Mouse (Mus musculus) CH12F3 (cell line): ENCODE results near the gene Sart3.

Experiments used
- in situ Hi-C: fragments of 300-500 bp; cut with MboI; formaldehyde crosslinking; loops from 2 replicates; pipeline ENCODE4 v1.14.3; 2020; ENCODE audit warnings: low sequenced_read_pairs

The Sart3 gene

DNA sequence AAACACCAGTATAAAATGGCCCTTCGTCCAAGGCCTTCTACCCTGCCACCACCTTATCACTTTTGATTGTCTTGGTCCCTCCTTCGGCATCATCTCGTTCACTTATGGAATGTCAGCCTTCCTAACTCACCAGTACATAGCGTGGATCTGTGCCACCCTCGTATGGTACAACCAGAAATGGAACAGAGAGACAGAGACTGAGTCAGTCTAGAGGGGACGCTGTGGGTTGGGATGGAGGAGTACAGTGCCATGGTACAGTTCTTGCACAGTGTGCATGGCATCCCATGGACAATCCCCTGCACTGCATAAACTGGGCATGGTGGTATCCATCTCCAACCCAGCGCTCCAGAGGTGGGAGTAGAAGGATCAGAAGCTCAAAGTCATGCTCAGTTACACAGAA, 43.6 kb downstream of the Sart3 start:
- in situ Hi-C loops, result loop anchor here (5.0 to 10.0 kb wide), 2 partner anchors 254 to 361 kb away; no protein-coding TSS in a partner anchor

DNA sequence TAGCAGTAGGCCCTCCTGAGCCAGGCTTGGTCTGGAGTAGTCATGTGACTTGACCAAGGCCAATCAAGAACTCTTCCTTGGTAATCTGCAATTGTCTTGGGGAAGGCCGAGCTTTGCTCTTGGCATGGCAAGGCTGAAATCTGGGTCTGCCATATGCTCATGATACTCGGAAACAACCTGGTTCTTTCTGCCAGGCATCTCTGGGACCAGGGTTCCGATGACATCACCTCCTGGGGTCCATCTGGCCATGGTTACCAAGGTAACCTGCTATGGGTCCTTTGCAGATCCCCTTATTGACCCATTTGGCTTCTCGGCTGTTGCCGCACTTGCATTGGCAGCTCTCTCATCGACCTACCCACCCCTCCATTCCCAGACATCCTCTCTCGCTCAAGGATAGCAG, 44.3 kb downstream of the Sart3 start:
- in situ Hi-C loops, result loop anchor here (5.0 to 10.0 kb wide), 2 partner anchors 253 to 361 kb away; no protein-coding TSS in a partner anchor

- in situ Hi-C loops, result loop anchor here (5.0 to 10.0 kb wide), 2 partner anchors 252 to 360 kb away; no protein-coding TSS in a partner anchor
Measured at GRCm38 (mm10) chr5:113727238-113727637, 45.1 kb downstream of the Sart3 start.

- in situ Hi-C loops, result loop anchor here (5.0 to 10.0 kb wide), 2 partner anchors 252 to 359 kb away; no protein-coding TSS in a partner anchor
Measured at GRCm38 (mm10) chr5:113726618-113727017, 45.7 kb downstream of the Sart3 start.

DNA sequence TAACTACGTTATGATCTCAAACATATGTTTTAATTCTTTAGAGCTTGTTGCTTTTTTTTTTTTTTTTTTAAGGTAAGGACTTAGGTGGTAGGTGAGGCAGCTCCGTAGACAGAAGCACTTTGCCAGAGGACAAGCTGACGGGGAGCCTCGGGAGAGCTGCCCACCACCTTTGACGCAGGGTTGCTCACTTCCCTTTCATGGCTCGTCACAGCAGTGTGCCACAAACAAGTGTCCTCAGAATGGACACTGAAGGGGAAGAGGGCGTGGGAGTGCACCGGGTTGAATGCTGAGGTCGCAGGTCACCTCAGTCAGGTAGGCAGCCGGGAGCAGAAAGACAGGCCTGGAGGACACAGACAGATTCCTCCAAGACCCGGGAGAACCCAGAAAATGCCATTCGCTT, 46.9 kb downstream of the Sart3 start:
- in situ Hi-C loops, result loop anchor here (5.0 to 10.0 kb wide), 2 partner anchors 251 to 358 kb away; no protein-coding TSS in a partner anchor

DNA sequence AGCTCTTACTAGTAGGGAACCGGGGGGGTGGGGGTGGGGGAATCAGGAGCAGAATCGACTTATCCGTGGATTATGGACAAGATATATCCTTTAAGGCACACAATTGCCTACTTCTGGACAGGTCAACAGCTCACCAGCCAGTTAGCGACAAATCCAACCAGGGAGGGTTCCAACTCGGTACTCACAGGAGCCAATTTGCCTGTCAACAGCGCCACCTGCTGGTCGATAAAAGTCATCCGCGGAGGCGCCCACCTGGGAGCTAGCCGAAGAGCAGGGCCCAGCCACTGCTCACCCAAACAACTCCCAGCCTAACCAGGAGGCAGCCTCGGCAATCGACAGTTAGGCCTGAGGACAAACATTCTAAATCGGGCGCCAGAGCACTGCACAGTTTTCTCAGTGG, 47.9 kb downstream of the Sart3 start, which contains the start of gene 1700069L16Rik:
1700069L16Rik (minus strand) TSS at position 327 of the 400 bp plus-strand sequence.
- in situ Hi-C loops, result loop anchor here (10.0 kb wide), 1 partner anchor 250 kb away; no protein-coding TSS in a partner anchor

DNA sequence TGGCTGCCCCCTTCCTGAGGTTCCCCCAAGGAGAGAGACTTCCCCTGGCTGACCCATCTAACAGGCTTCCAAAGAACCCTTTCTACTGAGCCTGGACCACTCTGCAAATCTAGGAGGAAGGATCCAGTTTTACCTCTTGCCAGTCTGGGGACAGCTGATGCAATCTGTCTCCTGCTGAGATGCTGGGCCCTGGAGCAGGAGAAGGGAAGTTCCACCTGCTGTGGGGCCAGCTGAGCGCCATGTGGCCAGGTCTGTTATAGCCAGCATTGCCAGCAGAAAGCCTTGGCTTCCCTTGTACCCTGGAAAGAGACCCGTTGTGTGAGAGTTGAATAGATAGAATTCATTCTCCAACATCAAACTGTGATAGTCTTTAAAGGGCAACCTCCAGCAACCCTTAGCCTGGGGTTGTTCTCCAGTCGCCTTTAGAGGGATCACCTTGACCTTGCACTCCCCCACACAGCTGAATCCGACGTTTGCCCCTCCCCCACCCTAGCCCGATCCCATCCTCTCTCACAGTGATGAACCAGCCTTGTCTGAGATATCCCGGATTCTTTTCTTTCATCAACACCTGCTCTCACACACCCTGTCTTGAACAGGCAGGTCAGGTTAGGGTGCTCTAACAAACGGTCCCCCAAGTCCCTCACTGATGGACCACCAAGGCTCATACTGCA, 48.6 kb downstream of the Sart3 start:
- in situ Hi-C loops, result loop anchor here (10.0 kb wide), 1 partner anchor 249 kb away; no protein-coding TSS in a partner anchor

DNA sequence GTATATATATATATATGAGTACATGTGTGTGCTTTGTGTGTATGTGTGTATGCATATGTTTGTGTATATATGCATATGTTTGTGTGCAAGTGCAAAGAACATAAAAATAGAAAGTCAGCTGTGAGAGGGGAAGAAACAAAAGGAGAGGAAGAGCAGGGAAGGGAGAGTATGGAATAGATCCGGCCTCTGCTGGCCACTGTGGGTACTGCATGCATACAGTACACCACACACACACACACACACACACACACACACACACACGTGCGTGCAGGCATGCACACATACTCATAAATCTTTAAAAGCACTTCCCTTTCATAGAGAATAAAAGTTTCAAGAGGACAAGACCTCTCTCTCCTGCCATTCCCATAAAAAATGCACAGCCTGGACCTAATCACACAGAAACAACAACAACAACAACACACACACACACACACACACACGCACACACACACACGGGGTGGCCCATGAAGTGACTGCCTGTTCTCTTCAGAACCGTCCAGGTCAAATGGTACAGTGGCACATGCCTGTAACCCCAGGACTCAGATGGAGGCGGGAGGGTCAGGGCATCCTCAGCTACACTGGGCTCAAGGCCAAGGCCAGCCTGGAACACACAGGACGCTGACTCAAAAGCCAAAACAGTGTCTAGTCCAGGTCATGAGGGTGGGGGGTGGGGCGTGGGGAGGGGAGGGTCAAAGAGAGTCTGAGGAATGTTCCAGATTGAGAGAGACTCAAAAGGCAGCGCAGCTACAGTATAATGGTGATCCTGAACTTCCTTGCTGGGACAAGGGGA, 49.9 kb downstream of the Sart3 start:
- in situ Hi-C loops, result loop anchor here (10.0 kb wide), 1 partner anchor 248 kb away; no protein-coding TSS in a partner anchor

DNA sequence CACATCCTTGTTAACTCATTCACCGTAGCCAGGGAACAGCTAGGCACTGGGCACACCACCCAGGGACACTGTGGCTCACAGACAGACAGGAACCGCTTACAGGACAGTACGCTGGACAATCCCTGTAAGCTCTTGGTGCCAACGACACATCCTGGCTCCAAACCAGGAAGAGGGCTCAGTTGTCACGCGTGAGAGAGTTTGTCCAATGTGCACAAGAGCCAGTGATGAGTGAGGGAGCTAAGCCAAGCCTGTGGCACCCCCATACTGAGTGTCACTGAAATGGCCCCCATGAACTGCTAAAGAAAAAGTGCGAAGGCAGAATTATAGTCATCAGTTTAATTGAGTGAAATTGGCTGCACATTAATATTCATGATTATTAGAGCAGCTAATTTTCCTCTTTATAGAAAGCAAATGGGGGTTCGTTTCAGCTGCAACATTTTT, 53.1 kb downstream of the Sart3 start:
- in situ Hi-C loops, result no loop called here

DNA sequence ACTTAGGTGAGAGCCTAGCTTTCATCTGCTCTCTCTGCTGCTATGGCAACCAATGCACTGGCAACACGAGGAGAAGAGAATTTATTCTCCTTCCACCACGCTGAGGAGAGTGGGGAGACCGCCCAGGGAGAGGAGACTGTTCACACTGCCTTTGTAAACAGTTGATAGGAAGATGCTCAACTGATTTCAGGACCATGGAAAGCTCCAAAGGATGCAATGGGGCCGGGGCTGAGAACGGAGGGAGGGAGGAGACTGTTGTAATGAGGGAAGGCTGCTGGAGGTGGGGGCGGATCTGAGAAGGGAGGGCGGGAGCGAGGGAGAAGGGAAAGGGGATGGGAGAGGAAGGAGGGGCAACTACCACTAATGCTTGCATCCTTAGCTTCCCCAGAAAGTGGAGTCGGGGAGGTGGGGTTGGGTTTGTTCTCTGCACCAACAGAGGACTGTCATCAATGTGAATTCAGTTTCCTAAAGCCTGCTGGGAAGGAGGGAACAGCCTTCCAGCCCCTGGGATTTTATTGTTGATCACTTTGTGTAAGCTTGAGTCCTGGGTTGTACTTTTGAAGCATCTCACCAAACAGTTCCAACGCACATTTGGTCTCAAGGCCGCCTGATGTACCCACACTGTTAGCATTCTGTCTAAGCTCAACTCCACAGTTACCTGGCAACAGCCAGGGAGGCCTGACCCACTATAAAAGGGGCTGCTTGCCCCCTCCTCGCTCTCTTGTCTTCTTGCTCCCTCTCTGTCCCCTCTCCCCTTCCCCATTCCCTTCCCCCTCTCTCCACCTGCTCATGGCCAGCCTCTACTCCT, 55.5 kb downstream of the Sart3 start:
- in situ Hi-C loops, result no loop called here

GRCm38 (mm10) chr5:113712861-113713260, 59.4 kb downstream of the Sart3 start:
- in situ Hi-C loops, result no loop called here

DNA sequence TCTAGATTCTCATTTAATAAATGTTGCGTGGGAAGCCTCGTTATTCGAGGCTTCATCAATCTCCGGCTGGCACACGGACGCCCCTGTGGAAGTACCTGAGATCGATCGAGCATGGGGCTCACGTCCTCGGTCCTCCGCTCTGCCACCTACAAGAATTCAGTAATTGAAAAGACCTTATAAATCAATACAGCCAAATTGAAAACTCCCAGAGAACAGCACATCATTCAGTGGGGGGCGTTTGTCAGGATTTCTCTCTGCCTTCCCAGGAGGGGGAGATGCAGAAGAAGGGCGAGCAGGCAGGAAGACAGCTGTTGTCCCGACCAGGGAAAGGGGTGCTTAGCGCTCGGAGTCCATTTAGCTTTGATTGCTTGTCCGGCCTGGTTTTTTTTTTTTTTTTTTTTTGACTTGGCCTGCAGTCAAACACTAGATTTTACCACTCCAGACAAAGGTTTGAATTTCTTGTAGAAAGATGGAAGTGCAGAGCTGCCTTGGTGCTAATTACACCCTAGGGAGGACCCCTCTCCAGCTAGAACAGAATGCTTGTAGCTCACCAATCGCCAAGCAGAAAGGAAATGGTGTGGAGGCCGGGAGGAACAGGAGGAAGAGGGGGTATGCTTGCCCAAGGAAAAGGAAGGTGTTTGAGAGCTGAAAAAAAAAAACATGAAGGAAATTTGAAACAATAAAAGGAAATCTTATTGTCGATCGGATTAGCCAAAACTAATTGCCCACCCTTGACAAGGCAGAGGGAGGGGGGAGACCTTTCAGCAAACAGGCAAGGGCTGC, 68.3 kb downstream of the Sart3 start:
- in situ Hi-C loops, result no loop called here

- in situ Hi-C loops, result no loop called here
Measured at GRCm38 (mm10) chr5:113700388-113701023, 71.8 kb downstream of the Sart3 start.

DNA sequence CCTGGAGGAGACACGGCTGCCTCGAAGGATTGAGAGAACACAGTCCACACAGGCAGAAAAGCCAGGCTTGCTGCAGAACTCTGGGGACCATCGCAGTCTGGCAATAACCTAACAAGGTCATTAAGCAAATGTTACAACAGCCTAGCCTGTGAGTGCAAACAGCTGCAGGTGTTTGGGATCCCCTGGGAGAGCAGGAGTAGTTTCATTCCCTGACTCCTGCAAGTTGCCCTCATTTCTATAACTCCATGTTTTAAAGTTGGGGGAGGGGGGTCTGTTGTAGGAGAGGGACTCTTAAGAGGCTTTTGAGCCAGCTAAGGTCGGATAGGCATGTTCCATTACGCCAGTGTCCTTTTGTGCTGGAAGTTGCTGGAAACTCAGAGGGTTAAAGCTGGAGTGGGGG, 77.9 kb downstream of the Sart3 start:
- in situ Hi-C loops, result no loop called here

- in situ Hi-C loops, result no loop called here
Measured at GRCm38 (mm10) chr5:113694000-113694399, 78.3 kb downstream of the Sart3 start.

DNA sequence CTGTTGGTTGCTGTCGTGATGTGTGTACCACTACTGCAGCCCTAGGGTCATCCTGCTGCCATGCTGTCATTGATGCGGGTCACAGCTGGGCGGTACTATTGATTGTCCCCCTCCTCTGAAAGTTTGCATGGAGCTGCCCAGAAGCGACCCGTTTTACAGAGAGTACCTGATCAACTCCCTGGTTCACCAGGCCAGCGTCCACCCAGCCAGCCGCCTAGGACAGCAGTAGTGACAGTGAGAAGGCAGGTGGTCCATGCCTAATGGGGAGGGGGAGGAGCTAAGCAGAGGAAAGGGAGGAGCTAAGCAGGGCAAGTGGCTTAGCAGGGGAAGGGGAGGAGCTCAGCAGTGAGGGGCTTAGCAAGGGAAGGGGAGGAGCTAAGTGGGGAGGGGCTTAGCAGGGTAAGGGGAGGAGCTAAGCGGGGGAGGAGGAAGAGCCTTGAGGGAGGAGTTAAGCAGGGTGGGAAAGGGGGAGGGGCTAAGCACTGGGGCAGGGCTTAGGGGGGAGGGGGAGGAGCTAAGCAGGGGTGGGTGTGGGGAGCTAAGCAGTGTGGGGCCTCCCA, 79.0 kb downstream of the Sart3 start:
- in situ Hi-C loops, result no loop called here
